Mouse (Mus musculus) neutrophil, adult 5-6 weeks (primary cell): ENCODE measurements around the gene Saal1. TPM values are rescaled to one million over a fixed set of nuclear protein-coding genes. Genes with fewer than 3 reads are reported as not detected.
"Not testable (repeated sequence)": the region's sequence is repeated elsewhere in the genome, so short reads cannot be mapped to it uniquely, and the experiment has no call there.

Source experiments
- ATAC-seq: fragments of 151-379, 151-347 bp; 2 replicates; pipeline ENCODE4 v1.8.0; 2017; ENCODE audit warnings: mild to moderate bottlenecking, moderate TSS enrichment; ENCODE audit not compliant: insufficient number of reproducible peaks, poor library complexity, low FRiP score, severe bottlenecking; ENCODE audit errors: extremely low read depth
- total RNA-seq: library from RNA; stranded (forward); fragments of 200-1000 nt; gene quantifications from 2 replicates; pipeline ENCODE4 v1.2.3, GENCODE M21; 2017

Saal1 gene
- total RNA-seq, 1 experiment from 2014 or later, result 11.3 TPM

DNA sequence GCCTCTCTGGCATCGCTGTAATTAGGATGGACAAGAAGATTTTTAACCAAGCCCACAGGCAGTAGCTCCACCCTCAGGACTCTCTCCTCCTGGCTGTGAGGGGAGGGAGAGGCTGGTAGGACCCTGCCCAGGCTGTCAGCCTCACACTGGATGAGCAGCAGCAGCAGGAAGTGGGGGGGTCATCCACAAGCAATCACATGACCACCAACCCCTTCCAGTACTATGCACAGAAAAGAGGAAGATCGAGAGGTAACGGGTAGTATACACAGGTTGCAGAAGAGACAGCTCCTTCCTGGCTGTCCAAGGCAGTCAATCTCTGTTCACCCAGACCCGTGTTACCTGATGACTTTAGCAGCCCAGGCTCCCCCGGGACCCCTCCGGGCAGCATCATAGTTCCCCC lies 1.8 kb upstream of the Saal1 start:
- ATAC-seq, result peak; percentile 57

DNA sequence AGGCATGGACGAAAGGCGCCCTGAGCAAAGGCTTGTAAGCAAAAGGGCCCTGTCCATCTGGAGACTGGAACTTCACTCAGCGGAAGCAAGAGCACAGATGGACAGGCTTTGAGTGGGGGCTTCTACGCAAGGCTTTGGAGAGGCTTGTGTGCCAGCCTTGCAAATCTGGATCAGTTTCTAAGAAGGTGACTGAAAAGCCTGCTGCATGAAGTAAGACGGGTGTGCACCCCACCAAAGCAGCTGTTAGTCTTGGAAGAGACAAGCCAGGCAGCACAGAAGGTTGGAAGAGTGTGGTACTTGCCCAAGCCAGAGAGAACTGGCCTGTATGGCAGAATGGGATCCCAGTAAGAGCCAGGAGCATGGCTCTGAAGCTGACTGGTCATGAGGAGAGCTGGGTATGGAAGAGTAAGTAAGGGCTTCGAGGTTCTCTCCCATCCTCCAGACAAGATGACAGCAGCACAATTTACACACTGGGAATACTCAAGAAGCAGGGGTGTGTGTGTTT lies 9.9 kb downstream of the Saal1 start:
- ATAC-seq, result no peak

DNA sequence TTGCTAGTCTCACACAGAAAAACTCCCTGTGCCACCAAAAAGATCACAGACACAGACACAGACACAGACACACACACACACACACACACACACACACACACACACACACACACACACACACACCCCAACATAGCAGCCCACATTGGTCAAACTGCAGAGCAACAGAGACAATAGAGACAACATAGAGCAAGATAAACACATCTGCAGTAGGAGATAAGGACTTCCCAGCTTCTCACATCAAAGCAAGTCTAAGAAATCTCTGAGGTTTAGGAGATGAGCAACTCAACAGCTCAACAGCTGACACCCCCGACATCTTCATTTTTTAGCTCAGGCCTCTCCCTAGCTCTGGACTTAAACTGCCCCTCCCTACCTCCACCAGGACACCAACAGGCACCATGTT lies 13.7 kb downstream of the Saal1 start:
- ATAC-seq, result no peak

DNA sequence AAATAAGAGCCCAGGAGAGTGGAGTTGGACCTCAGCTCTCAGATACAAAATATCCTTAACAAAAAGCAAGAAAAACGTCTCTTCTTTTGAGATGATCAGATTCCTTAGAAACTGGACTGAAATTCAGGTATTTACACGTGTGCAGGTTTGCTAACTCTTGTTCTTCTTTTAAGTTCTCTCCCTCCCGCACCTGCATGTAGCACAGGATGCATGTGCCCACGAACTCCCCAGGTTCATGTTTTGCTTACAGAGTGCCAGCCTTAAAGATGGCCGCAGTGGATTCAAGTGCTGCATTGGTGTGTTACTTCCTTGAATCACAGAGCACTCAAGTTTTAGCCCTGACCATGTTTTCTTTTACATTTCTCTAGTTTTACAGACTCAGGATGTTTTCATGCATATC lies 23.7 kb downstream of the Saal1 start:
- no peak for ATAC-seq

DNA sequence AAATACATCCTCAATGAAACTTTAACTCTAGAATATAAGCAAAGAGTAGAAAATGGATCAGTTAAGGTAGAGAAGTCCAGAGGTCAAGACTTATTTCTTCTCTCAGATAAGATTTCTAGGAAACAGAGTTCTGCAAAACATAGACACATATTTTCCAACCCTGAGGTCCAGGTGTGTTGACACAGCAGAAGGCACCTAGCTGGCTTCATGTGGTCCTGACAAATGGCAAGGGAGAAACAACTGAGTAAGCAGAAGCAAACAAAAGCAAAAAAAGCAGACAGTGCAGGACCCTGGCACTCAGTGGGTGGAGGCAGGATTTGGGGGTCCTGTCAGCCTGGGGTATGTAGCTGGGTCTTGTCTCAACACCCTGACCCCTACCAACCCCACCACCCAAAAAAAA lies 29.7 kb downstream of the Saal1 start:
- ATAC-seq, result no peak

DNA sequence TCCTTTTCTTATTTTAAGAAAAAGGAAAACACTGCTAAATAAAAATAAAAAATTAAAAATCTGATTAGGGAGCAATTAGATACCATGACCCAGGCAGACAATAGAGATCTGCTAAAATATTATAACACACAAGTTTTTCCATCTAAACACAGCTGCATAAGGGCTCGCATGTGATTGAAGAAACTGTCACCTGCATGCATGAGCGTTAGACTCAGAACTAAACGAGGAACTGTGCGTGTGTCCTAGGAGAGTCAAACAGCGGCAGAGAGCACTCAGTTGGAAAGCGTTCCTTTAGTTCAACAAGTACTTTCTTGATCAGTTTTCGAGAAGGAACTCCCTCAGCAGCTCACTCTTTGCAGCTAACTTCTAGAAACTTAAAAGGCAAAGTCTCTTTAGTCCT lies 31.4 kb downstream of the Saal1 start:
- not testable (repeated sequence) for ATAC-seq

DNA sequence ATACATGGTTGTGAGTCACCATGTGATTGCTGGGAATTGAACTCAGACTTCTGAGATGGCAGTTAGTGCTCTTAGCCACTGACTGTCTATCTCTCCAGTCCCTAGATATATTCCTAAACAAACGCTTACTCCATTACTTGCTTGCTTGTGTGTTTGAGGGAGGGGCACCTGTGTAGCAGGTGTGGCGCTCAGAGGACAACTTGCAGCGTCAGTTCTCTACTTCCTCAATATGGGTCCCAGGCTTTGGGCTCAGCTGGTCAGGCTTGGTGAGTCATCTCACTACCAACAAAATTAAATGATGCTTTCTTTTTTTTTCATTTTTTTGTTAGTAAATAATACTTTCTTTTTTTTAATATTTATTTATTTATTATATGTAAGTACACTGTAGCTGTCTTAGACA lies 32.1 kb downstream of the Saal1 start:
- no peak for ATAC-seq

DNA sequence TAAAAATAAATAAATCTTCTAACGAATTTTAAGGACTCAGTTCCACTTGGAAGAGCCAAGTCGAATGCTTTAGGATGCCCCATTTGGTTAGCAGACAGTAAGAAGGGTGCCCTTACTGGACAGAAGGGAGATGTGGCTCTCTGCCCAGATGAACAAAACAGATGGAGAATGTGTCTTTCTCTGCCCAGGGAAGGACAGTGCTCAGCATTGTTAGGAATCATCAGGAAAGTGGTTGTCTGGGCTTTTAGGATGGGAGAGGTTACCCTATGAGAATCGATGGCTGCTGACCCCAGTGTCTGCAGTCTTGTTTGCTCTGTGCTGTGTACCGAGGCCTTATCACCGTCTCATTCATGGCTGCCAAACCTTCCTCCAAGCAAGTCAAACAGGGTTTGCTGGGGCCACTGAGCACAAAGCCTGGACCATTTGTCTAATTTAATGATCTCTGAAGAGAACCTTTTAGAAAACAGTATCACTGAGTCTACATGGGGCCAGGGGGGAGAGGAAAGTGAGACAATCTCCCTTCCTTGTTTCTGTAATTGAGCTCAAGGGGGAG lies 33.6 kb downstream of the Saal1 start:
- ATAC-seq, result no peak

DNA sequence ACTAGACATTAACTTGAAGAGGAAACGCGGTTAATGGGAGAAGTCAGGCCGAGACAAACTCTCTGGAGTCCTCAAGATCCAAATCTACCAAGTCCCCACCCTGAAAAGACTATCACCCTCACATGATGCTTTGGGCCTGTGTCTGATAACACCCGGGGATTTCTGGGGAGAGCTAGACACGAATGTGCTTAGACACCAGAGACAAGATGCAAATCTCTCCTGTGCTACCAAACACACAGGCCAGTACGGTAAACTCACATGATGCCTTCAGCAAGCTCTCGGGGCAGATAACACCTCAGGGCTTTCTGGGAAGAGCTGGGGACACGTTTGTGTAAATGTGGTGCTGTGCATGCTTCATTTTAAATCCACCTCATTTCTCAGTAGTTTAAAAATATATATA lies 34.6 kb downstream of the Saal1 start:
- ATAC-seq, result no peak

DNA sequence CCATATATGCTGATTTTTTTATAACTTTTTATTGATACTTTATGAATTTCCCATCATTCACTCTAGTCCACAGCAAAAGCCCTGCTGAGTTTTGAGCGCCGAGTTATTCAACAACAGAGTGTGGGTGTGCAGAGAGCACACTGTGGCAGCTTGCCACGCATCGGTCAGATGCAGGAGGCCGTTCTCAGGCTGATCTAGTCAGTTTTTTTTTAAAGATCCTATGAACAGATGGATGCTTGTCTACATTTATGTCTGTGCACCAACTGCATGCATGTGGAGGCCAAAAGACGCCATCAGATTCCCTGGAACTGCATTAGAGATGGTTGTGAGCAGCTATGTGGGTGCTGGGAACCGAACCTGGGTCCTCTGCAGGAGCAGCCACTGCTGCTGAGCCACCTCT lies 35.4 kb downstream of the Saal1 start:
- no peak for ATAC-seq

DNA sequence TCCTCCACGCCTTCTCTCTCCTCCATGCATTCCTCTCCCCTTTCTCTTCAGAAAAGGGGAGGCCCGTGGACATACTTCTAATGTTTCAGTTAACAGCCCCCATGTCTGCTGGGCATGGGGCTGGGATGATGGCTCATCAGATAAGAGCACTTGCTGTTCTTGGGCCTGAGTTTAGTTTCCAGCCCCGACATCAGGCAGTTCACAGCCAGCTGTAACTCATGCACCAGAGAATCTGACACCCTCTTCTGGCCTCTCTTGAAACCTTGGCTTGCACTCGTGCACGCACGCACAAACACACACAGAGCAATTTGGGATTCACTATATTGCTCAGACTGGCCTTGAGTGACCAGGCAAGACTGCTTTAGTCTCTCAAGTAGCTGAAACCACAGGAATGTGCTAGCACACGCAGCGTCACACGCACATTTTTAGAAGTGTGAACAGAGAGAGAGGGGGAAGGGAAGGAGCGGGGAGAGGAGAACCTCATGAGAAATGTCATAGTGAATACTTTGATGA lies 38.3 kb downstream of the Saal1 start, which contains the start of gene Tph1:
Gene Tph1, minus strand, starts transcription at position 378 of the 513 bp plus-strand sequence.
- ATAC-seq, result no peak

DNA sequence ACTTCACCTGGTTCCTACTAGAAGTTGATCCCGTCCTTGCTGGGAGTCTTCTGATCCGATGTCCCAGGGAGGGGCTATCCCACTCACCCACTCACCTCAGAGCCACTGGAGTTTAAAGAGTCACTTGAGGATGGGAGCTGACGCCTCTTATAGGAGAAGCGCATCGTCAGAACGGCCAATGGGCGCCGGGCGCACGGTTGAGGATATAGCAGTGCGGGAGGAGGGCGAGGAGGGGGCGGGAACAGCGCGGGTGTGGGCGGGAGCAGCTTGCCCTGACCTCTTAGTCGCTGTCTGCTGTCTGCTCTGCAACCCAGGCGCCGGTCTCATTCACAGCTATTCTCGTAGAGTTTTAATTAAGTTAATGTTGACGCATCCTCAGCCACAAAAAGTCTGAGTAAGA lies 43.2 kb downstream of the Saal1 start:
- no peak for ATAC-seq

DNA sequence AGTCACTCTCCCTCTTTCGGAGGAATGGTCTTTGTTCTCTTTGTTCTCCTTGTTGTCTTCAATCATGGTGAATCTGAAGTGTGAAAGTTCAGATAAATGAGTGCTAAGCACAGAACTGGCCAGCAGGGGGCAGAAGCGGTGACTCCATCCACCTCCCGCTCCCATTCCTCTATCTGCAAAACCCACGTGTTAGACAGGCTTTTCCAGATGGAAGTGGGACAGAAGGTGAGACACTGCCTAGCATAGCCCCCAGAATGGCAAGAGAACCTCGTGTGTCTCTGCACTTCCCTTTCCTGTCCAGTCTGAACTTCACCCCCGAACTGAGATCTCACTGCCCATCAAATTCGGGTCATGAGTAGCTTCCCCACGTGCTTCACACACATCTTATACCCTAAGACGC lies 45.2 kb downstream of the Saal1 start:
- ATAC-seq, result no peak

DNA sequence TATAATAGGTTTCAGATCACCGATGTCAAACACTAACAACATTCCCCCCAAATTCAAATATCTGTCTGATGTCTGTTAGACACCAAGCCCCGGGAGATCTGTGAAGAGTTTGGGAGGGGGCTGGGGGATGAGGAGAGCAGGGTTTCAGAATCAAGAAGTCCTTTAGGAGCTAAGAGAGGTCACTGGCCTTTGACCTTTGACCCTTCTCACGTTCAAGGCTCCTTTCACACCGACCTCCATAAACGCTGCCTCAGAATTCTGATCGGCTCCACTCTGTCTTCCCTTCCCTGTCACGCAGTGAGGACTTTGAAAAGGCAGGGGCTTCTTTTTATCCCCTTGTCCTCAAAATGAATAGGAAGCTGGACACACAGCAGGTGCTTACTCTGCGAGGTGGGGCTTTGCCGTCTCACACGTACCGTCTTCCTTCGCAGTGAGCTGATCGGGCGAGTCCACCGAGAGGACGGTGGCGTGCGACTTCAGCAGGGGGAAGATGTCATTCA lies 48.8 kb downstream of the Saal1 start:
- no peak for ATAC-seq

DNA sequence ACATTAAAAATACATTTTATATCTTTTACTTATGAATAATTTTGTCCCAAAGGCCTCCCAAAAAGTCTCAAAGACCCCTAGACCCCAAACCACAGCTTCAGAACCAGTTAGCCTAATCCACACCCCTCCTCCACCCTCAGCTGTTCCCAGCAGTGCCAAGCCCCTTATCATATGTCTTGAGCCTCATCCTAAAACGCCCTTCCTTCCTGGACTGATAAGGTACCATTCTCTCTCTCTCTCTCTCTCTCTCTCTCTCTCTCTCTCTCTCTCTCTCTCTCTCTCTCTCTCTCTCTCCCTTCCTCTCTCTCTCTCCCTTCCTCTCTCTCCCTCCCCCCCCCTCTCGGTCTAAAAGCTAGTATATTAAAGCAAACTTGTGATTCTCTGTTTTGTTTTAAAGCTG lies 58.2 kb downstream of the Saal1 start:
- ATAC-seq, result no peak

DNA sequence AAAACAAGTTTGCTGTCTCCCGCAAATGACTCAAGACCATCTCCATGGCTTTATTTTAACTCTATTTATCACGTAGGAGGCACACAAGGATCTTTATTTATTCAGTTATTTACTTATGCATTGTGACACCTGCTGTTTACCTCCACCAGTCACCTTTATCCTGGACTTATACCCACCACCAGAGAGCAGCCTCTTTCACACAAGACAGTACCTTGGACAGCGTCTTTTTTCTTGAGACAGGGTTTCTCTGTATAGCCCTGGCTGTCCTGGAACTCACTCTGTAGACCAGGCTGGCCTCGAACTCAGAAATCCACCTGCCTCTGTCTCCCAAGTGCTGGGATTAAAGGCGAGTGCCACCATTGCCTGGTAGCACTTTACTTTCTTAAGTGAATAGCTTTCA lies 60.2 kb downstream of the Saal1 start:
- ATAC-seq, result not testable (repeated sequence)

DNA sequence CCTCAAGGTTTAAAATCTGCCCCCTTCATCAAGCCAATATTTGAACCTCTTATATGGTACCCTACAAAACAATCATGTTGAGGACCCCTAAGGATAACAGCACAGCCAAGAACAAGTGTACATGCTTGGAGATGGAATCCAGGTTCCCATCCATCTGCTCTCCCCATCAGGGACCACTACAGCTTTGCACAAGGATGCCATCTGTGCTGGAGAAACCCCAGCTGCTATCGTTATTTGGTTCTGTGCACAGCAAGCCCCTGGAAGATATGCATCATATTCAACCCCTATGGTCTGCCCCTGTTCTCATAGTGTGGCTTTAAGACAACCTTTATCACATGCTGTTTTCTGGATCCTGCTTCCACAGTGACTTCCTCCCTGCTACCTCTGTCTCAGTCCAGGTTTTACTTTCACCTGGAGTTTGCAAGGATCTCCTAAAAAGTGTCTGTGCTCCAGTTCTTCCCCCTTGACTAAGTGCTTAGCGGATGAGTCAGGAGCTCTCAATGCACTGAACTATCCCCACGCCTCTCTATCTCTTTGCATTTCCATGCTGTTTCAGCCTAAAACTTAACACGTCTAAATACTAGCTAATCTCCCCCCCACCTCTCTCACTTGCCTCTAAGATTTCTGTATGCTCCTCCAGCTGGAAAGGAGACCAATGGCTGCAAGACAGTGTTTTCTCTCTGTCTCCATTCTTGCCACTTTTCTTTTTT lies 61.9 kb downstream of the Saal1 start:
- no peak for ATAC-seq

DNA sequence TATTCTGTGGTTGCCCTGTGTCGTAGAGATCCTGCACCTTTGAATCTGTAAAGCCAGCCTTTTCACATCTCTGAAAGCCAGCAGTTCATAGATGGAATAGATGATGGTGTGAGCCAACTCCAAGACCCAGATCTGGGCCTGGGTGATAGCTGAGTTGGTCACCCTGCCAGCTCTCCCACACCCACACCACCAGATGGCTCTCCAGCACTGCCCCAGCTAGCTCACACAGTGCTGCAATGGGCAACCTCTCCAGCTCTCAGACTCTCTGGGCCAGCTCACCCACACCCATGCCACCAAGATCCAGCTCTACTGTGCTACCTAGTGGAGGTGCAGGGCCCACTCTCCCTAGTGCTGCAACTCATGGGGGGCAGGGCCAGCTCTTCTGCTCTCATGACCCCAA lies 67.3 kb downstream of the Saal1 start:
- ATAC-seq, result no peak

DNA sequence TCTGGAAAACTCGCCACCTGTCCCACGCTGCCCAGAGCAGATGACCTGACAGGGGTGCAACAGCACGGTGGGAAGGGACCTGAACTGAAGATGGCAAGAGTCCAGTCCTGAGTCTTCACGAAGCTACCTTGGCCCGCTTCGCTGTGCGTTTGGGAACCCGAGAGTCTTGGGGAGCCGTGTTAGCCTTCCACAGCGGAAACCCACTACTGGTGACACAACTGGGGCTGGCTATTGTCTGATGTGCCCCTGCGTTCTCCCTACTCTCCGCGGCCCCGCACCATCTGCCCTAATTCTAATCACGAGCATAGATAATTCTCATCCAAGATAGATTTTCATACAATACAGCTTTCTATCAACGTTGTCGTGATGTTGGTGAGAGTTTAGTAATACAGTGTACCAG lies 70.4 kb downstream of the Saal1 start:
- 0 out of 2 replicates have a peak, but pooled peaks have one; percentile 3 for ATAC-seq

DNA sequence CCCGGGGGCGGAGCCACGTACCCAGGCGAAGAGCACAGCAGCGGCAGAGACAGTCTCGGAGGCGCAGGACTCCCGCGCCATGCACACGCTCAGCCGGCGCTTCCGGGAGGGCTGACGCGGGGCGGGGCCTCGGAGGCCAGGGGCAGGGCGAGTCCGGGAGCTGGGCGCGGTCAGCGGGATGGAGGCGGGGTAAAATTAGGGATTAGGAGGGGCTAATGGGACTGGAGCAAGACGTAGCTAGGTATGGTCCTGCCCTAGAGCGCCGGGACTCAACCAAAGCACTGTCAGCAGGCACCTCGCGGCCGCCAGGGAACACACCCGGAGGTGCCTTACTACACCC lies 70.8 kb downstream of the Saal1 start, which contains the start of gene Sergef:
Gene Sergef, minus strand, starts transcription at position 116 of the 340 bp plus-strand sequence.
- peak; percentile 67 for ATAC-seq
